In the genomic region with DNA sequence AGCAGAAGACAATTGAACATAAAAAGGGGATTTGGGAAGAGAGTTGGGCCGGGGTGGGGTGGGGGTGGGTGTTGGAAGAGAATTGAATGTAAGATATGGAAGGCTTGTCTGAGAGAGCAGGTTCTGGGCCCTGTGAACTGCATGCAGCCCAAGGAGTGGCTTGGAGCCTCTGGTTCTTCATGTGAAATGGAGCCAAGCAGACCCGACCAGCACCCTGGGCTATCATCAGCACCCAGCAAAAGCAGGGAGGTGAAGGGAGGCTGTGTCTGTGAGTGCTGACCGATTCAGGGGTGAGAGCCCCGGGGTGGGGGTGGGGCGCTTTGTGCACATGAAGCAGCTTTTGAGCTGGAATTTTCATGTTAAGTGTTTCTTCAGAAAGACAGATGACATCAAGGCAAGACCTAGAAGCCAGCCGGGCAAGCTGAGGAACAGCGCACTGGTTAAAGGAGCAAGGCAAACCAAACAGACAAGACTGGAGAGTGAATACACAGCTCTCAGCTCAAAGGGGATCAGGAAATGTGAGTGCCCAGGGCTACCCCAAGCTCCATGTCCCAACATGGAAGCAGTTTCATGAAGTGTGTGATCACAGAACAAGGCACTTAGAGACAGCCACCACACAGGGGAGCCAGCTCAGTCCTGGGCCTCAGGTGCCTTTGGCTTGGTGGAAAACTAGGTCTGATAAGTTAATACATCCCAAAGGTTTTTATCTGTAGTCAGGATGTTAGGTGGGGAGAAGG, we compare ENCODE assay signal across 2 mouse cellular contexts.
TF ChIP-seq lines count a peak whose summit lies in the region.

No protein-coding gene starts in this region.

TF ChIP-seq in CH12.LX, 34 proteins besides CTCF, POLR2A, EP300 and RAD21 (continued from another document):
- TF ChIP-seq MXI1 (IDR thresholded peaks at IDR 0.05; ENCODE audit: low read depth, low read length) (peak; percentile 54; the same call in 1 of the 2 replicates), NELFE (IDR thresholded peaks at IDR 0.05; ENCODE audit: low read depth, low read length) (no peak)

TF ChIP-seq in myocyte, 11 proteins besides CTCF, POLR2A, EP300 and RAD21 (continued from another document):
- TF ChIP-seq CEBPB (IDR thresholded peaks at IDR 0.05; ENCODE audit: insufficient read depth, poor library complexity, severe bottlenecking), result no peak
- TF ChIP-seq TCF12 (IDR thresholded peaks at IDR 0.05; ENCODE audit: insufficient read depth, poor library complexity, severe bottlenecking), result no peak
- TF ChIP-seq USF1 (IDR thresholded peaks at IDR 0.05; ENCODE audit: low read depth), result no peak
TF ChIP-seq in myocyte: peak in this region for 0.
